Mouse (Mus musculus) olfactory bulb, adult 2 months (tissue): Measurements from ENCODE around the gene Plekha6.

Experiments
- CTCF ChIP-seq: fragments of 200-500 bp; IDR thresholded peaks from 2 replicates; pipeline ENCODE4 v1.5.1; 2012; ENCODE audit warnings: low read depth, mild to moderate bottlenecking, low read length, moderate library complexity; ENCODE audit not compliant: insufficient read depth
- POLR2A ChIP-seq: fragments of 200-500 bp; IDR thresholded peaks from 2 replicates; pipeline ENCODE4 v1.6.1; 2012; ENCODE audit warnings: mild to moderate bottlenecking, low read depth, low read length, moderate library complexity; ENCODE audit not compliant: insufficient read depth

GRCm38 (mm10) chr1:133164591-133165011 is 591 bp downstream of the Plekha6 start:
- TF ChIP-seq POLR2A (no peak), CTCF (no peak)
